Mouse (Mus musculus): ENCODE data around the gene Hist1h2ba. TPM values are rescaled to one million over a fixed set of nuclear protein-coding genes. Genes with fewer than 3 reads are reported as not detected.

The Hist1h2ba gene
- polyA plus RNA-seq, 1 experiment from 2014 or later: not detected

GRCm38 (mm10) chr13:23925792-23926191, 8.2 kb downstream of the Hist1h2ba start:
- WGBS (ENCODE audit: missing documents): 92% methylated on average over 2 of the region's 2 CpGs
- Histone ChIP-seq H3K27ac (no peak overlapping the region), H3K4me3 (ENCODE audit: inconsistent target) (no peak overlapping the region), H3K36me3 (ENCODE audit: inconsistent target) (no peaks in the 10 kb centered on the region), H3K79me2 (ENCODE audit: inconsistent target) (no peaks in the 10 kb centered on the region)

GRCm38 (mm10) chr13:23917674-23918073, 16.3 kb downstream of the Hist1h2ba start:
- no peaks in the 10 kb centered on the region for H3K79me2 ChIP-seq (ENCODE audit: inconsistent target)
- 91% methylated on average over 4 of the region's 4 CpGs for WGBS (ENCODE audit: missing documents)
- no peak overlapping the region for H3K27ac ChIP-seq
- no peaks in the 10 kb centered on the region for H3K36me3 ChIP-seq (ENCODE audit: inconsistent target)
- no peak overlapping the region for H3K4me3 ChIP-seq (ENCODE audit: inconsistent target)

GRCm38 (mm10) chr13:23916132-23916531, 17.8 kb downstream of the Hist1h2ba start:
- H3K4me3 ChIP-seq (ENCODE audit: inconsistent target): no peak overlapping the region
- no peak overlapping the region for H3K27ac ChIP-seq
- no peaks in the 10 kb centered on the region for H3K36me3 ChIP-seq (ENCODE audit: inconsistent target)
- WGBS (ENCODE audit: missing documents): 93% methylated on average over 1 of the region's 1 CpGs
- H3K79me2 ChIP-seq (ENCODE audit: inconsistent target): no peaks in the 10 kb centered on the region

- Histone ChIP-seq H3K4me3 (ENCODE audit: inconsistent target) (no peak within 1 kb of the TSS), H3K79me2 (ENCODE audit: inconsistent target) (no peaks in the 10 kb centered on the region), H3K27ac (no peak within 1 kb of the TSS), H3K36me3 (ENCODE audit: inconsistent target) (no peaks in the 10 kb centered on the region)
- 77% methylated on average over 9 of the region's 9 CpGs for WGBS (ENCODE audit: missing documents)
Observed at GRCm38 (mm10) chr13:23914376-23915167, 19.4 kb downstream of the Hist1h2ba start, which contains the start of gene Slc17a4. Gene Slc17a4 (minus strand): TSS chr13:23915009.

GRCm38 (mm10) chr13:23913791-23914306, 20.1 kb downstream of the Hist1h2ba start:
- 10% methylated on average over 6 of the region's 6 CpGs for WGBS (ENCODE audit: missing documents)
- H3K4me3 ChIP-seq (ENCODE audit: inconsistent target): no peak overlapping the region
- no peaks in the 10 kb centered on the region for H3K36me3 ChIP-seq (ENCODE audit: inconsistent target)
- H3K27ac ChIP-seq: no peak overlapping the region
- no peaks in the 10 kb centered on the region for H3K79me2 ChIP-seq (ENCODE audit: inconsistent target)

- WGBS (ENCODE audit: missing documents): 7% methylated on average over 5 of the region's 5 CpGs
- H3K4me3 ChIP-seq (ENCODE audit: inconsistent target): no peak overlapping the region
- H3K27ac ChIP-seq: no peak overlapping the region
- H3K79me2 ChIP-seq (ENCODE audit: inconsistent target): no peaks in the 10 kb centered on the region
- no peaks in the 10 kb centered on the region for H3K36me3 ChIP-seq (ENCODE audit: inconsistent target)
Observed at GRCm38 (mm10) chr13:23911335-23911734, 22.6 kb downstream of the Hist1h2ba start.

- 35% methylated on average over 4 of the region's 5 CpGs for WGBS (ENCODE audit: missing documents)
- Histone ChIP-seq H3K79me2 (ENCODE audit: inconsistent target) (no peaks in the 10 kb centered on the region), H3K36me3 (ENCODE audit: inconsistent target) (no peaks in the 10 kb centered on the region), H3K4me3 (ENCODE audit: inconsistent target) (no peak overlapping the region), H3K27ac (no peak overlapping the region)
Observed at GRCm38 (mm10) chr13:23910121-23910520, 23.8 kb downstream of the Hist1h2ba start.

- no peaks in the 10 kb centered on the region for H3K79me2 ChIP-seq (ENCODE audit: inconsistent target)
- no peak overlapping the region for H3K4me3 ChIP-seq (ENCODE audit: inconsistent target)
- no peak overlapping the region for H3K27ac ChIP-seq
- no peaks in the 10 kb centered on the region for H3K36me3 ChIP-seq (ENCODE audit: inconsistent target)
- 94% methylated on average over 5 of the region's 5 CpGs for WGBS (ENCODE audit: missing documents)
Observed at GRCm38 (mm10) chr13:23906906-23907305, 27.1 kb downstream of the Hist1h2ba start.

GRCm38 (mm10) chr13:23898242-23898641, 35.7 kb downstream of the Hist1h2ba start:
- Histone ChIP-seq H3K79me2 (ENCODE audit: inconsistent target) (no peaks in the 10 kb centered on the region), H3K36me3 (ENCODE audit: inconsistent target) (no peaks in the 10 kb centered on the region), H3K4me3 (ENCODE audit: inconsistent target) (no peak overlapping the region), H3K27ac (no peak overlapping the region)
- 12% methylated on average over 6 of the region's 6 CpGs for WGBS (ENCODE audit: missing documents)

GRCm38 (mm10) chr13:23893269-23893593, 40.7 kb downstream of the Hist1h2ba start:
- Histone ChIP-seq H3K79me2 (ENCODE audit: inconsistent target) (no peaks in the 10 kb centered on the region), H3K27ac (no peak overlapping the region), H3K36me3 (ENCODE audit: inconsistent target) (no peaks in the 10 kb centered on the region), H3K4me3 (ENCODE audit: inconsistent target) (no peak overlapping the region)
- WGBS (ENCODE audit: missing documents): 92% methylated on average over 4 of the region's 4 CpGs

GRCm38 (mm10) chr13:23892592-23893268, 41.2 kb downstream of the Hist1h2ba start:
- no peak overlapping the region for H3K27ac ChIP-seq
- H3K36me3 ChIP-seq (ENCODE audit: inconsistent target): no peaks in the 10 kb centered on the region
- no peak overlapping the region for H3K4me3 ChIP-seq (ENCODE audit: inconsistent target)
- H3K79me2 ChIP-seq (ENCODE audit: inconsistent target): no peaks in the 10 kb centered on the region
- WGBS (ENCODE audit: missing documents): 78% methylated on average over 9 of the region's 9 CpGs

GRCm38 (mm10) chr13:23889011-23889605, 44.8 kb downstream of the Hist1h2ba start:
- Histone ChIP-seq H3K79me2 (ENCODE audit: inconsistent target) (no peaks in the 10 kb centered on the region), H3K27ac (no peak overlapping the region), H3K4me3 (ENCODE audit: inconsistent target) (no peak overlapping the region), H3K36me3 (ENCODE audit: inconsistent target) (no peaks in the 10 kb centered on the region)
- 97% methylated on average over 6 of the region's 6 CpGs for WGBS (ENCODE audit: missing documents)

GRCm38 (mm10) chr13:23887026-23887725, 46.8 kb downstream of the Hist1h2ba start:
- H3K36me3 ChIP-seq (ENCODE audit: inconsistent target): no peaks in the 10 kb centered on the region
- WGBS (ENCODE audit: missing documents): 90% methylated on average over 3 of the region's 3 CpGs

GRCm38 (mm10) chr13:23885540-23885939, 48.4 kb downstream of the Hist1h2ba start:
- H3K79me2 ChIP-seq (ENCODE audit: inconsistent target): no peaks in the 10 kb centered on the region

More at GRCm38 (mm10) chr13:23887026-23887725, 46.8 kb downstream of the Hist1h2ba start:
- Histone ChIP-seq H3K4me3 (ENCODE audit: inconsistent target) (no peak overlapping the region), H3K79me2 (ENCODE audit: inconsistent target) (no peaks in the 10 kb centered on the region), H3K27ac (no peak overlapping the region)

More at GRCm38 (mm10) chr13:23885540-23885939, 48.4 kb downstream of the Hist1h2ba start:
- Histone ChIP-seq H3K36me3 (ENCODE audit: inconsistent target) (no peaks in the 10 kb centered on the region), H3K27ac (no peak overlapping the region), H3K4me3 (ENCODE audit: inconsistent target) (no peak overlapping the region)
- WGBS (ENCODE audit: missing documents): 15% methylated on average over 2 of the region's 2 CpGs

Data from macrophage (primary cell).